Mouse (Mus musculus) lung, adult 2 months (tissue): ENCODE measurements around the gene Nrip1. TPM values are rescaled to one million over a fixed set of nuclear protein-coding genes. Genes with fewer than 3 reads are reported as not detected.
"Not testable (repeated sequence)": the region's sequence is repeated elsewhere in the genome, so short reads cannot be mapped to it uniquely, and the experiment has no call there.

ENCODE experiments used
- DNase-seq: peaks from one replicate; pipeline ENCODE4 v3.0.0; 2022
- H3K4me1 ChIP-seq: fragments of 200-500 bp; 2 replicates; pipeline ENCODE4 v1.6.1; 2011; ENCODE audit warnings: low read length; ENCODE audit not compliant: control insufficient read depth, insufficient read depth
- H3K4me3 ChIP-seq: fragments of 200-500 bp; replicated peaks from 2 replicates; pipeline ENCODE3; 2011; ENCODE audit warnings: low read depth, mild to moderate bottlenecking, control low read depth, low read length; ENCODE audit errors: extremely low read depth
- CTCF ChIP-seq: fragments of 200-500 bp; IDR thresholded peaks from 2 replicates; pipeline ENCODE4 v1.5.1; 2011; ENCODE audit warnings: mild to moderate bottlenecking, low read length, control low read depth; ENCODE audit not compliant: insufficient read depth
- POLR2A ChIP-seq: fragments of 200-500 bp; IDR thresholded peaks from 2 replicates; pipeline ENCODE4 v1.6.1; 2011; ENCODE audit warnings: low read depth, mild to moderate bottlenecking, control low read depth, low read length, borderline replicate concordance; ENCODE audit errors: extremely low read depth
- WGBS: fragments of 180-500 bp; shearing (Covaris S2); methylation state at CpG from one replicate; pipeline ENCODE4 v1.1.7; 2018; 5-methylcytosine and 5-hydroxymethylcytosine counted together
- polyA plus RNA-seq: library from polyadenylated mRNA; depleted of rRNA; stranded (reverse); fragments of >200 nt; gene quantifications from 2 replicates; pipeline ENCODE4 v1.2.3, GENCODE M21; 2012

Gene Nrip1
- polyA plus RNA-seq, 1 experiment: 8.0 TPM

DNA sequence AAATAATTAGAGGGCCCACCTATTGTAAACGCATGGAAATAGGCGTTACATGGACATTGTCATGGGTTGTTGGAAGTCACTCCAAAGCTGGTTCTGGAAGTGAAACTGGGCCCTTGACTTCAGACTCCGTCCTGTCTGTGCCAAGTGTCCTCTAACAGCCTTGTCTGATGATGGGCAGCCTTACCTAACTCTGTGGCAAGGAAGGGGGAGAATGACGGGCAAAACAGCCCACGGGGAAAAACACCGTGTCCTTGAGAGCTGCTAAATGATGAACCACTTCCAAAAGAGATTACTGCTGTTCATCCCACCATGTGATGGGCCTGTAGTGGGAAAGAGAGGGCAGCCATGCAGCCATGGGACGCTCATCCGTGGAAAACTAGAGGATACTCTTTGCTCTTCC, 34.6 kb upstream of the Nrip1 start:
- no peak for DNase-seq
- Histone ChIP-seq H3K4me3 (no peak overlapping the region), H3K4me1 (peaks cover 3% of the 10 kb centered on the region)
- WGBS: 84% methylated on average over 8 of the region's 8 CpGs
- TF ChIP-seq POLR2A (no peak), CTCF (no peak)

DNA sequence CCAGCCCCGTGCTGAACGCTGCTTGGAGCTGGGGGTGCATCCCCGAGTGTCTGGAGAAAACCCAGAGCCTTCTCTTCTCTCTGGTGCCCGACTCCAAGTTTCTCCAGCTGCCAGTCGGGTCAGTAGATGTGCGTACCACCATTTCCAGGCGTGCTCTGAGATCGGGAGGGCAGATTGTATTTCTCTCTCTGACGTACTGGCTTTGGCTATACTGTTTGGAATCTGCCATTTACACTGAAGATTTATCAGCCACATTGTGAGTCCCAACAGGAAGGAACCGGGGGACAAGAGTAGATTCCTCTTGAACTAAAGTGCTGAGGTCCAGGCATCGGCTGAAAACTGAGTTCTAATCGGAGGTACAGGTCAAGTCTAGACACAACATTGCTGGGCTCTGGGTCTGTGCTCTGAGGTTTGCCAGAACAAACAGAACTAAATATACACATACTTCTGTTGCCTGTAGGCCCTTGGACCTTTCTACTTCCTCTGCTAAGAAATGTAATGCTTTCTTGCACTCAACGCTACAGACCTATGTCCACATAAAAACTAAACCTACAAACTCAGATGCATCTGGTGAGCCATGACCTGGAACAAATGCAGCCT, 33.8 kb upstream of the Nrip1 start:
- H3K4me1 ChIP-seq: peaks cover 3% of the 10 kb centered on the region
- TF ChIP-seq POLR2A: no peak
- TF ChIP-seq CTCF: no peak
- DNase-seq: no peak
- H3K4me3 ChIP-seq: no peak overlapping the region
- 42% methylated on average over 13 of the region's 13 CpGs for WGBS

DNA sequence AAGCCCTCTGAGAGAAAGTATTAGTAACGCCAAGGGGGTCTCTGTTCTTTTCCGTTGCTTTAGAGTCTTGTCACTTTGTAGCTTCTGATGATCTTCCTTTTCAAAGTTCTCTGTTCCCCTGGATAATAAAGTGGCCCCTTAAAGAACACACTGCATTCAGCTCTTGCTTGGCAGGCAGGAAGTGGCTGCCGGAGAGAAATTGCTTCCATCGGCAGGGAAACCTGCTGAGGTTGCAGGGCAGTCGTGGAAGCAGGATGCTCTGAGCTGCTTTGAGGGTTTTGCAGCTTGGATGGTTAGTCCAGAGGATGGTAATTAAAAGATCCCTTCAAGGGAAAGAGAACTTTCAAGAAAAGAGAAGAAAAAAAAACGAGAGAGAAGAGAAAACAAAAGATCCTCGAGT, 33.3 kb upstream of the Nrip1 start:
- H3K4me3 ChIP-seq: no peak overlapping the region
- no peak for TF ChIP-seq CTCF
- TF ChIP-seq POLR2A: no peak
- H3K4me1 ChIP-seq: peaks cover 3% of the 10 kb centered on the region
- WGBS: 36% methylated on average over 7 of the region's 7 CpGs
- no peak for DNase-seq

DNA sequence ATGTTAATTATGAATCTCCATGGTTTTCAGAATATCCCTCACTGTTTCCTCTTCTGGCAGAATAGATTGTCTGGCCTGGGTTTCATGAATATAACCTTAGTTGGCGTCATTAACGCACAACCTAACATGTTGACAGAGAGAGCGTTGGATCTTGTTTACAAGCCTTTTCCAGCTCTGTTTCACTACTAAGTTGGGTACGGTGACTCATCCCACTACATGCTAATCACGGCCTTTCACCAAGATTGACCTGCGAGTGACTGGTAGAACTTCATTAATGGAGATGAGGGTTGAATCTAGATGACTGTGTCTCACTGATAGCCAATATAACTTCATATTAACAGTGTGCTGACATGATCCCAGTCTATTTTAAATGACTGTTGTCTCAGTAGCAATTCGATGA, 32.7 kb upstream of the Nrip1 start:
- Histone ChIP-seq H3K4me3 (no peak overlapping the region), H3K4me1 (peaks cover 3% of the 10 kb centered on the region)
- 83% methylated on average over 7 of the region's 7 CpGs for WGBS
- TF ChIP-seq POLR2A (no peak), CTCF (no peak)
- DNase-seq: no peak

- DNase-seq, H3K4me1 ChIP-seq, H3K4me3 ChIP-seq: not testable (repeated sequence)
- WGBS: 96% methylated on average over 24 of the region's 24 CpGs
Observed at GRCm38 (mm10) chr16:76403305-76403704, 29.7 kb upstream of the Nrip1 start.

GRCm38 (mm10) chr16:76396512-76396911, 22.9 kb upstream of the Nrip1 start:
- WGBS: 59% methylated on average over 1 of the region's 1 CpGs
- no peak overlapping the region for H3K4me3 ChIP-seq
- no peak for DNase-seq
- no peaks in the 10 kb centered on the region for H3K4me1 ChIP-seq
- TF ChIP-seq POLR2A: no peak
- TF ChIP-seq CTCF: no peak

GRCm38 (mm10) chr16:76393267-76393666, 19.6 kb upstream of the Nrip1 start:
- no peak for TF ChIP-seq CTCF
- DNase-seq: no peak
- Histone ChIP-seq H3K4me1 (no peaks in the 10 kb centered on the region), H3K4me3 (no peak overlapping the region)
- WGBS: 79% methylated on average over 3 of the region's 3 CpGs

GRCm38 (mm10) chr16:76386496-76386895, 12.9 kb upstream of the Nrip1 start:
- TF ChIP-seq CTCF (no peak), POLR2A (no peak)
- WGBS: 84% methylated on average over 5 of the region's 5 CpGs
- Histone ChIP-seq H3K4me1 (no peaks in the 10 kb centered on the region), H3K4me3 (no peak overlapping the region)
- DNase-seq: no peak

- 90% methylated on average over 4 of the region's 4 CpGs for WGBS
- Histone ChIP-seq H3K4me1 (no peaks in the 10 kb centered on the region), H3K4me3 (no peak overlapping the region)
- DNase-seq: no peak
- TF ChIP-seq CTCF (no peak), POLR2A (no peak)
Observed at GRCm38 (mm10) chr16:76386071-76386470, 12.4 kb upstream of the Nrip1 start.

DNA sequence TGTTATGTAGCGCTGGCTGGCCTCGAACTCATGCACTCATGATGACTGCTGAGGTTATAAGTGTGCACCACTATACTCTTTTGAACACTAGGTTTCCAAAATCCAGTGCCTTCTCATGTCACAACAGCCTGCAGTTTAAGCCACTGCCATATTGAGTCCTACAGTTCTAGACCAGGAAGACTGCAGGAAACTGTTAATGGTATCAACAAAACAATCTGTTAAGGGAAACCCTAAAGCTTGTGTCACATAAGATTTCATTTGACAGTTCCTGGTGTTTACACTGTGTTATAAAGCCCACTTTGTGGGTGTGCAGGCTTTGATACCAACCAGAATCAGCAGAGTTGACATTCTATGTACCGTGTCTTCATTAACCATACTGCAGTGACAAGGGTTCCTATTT, 3.6 kb upstream of the Nrip1 start:
- no peak for TF ChIP-seq POLR2A
- no peak for TF ChIP-seq CTCF
- DNase-seq: no peak
- Histone ChIP-seq H3K4me1 (no peaks in the 10 kb centered on the region), H3K4me3 (no peak overlapping the region)
- WGBS: 89% methylated on average over 3 of the region's 3 CpGs

GRCm38 (mm10) chr16:76376661-76377060, 3.0 kb upstream of the Nrip1 start:
- no peak for DNase-seq
- WGBS: 95% methylated on average over 8 of the region's 8 CpGs
- Histone ChIP-seq H3K4me3 (no peak overlapping the region), H3K4me1 (0 out of 2 replicates have a peak, but pooled peaks cover under 1% of the 10 kb centered on the region)
- TF ChIP-seq CTCF (no peak), POLR2A (no peak)
